Mouse (Mus musculus) bone marrow, adult 2 months (tissue): ENCODE data around the gene Tbck. TPM values are rescaled to one million over a fixed set of nuclear protein-coding genes. Genes with fewer than 3 reads are reported as not detected.

Experiments
- H3K27ac ChIP-seq: fragments of 200-500 bp; 2 replicates; pipeline ENCODE4 v1.5.1; 2012; ENCODE audit warnings: low read depth, mild to moderate bottlenecking, control low read depth, inconsistent platforms, low read length; ENCODE audit not compliant: control insufficient read depth, poor library complexity, insufficient read depth
- H3K4me1 ChIP-seq: fragments of 200-500 bp; 2 replicates; pipeline ENCODE4 v1.6.1; 2011; ENCODE audit warnings: low read length; ENCODE audit not compliant: control insufficient read depth, insufficient read depth
- H3K4me3 ChIP-seq: fragments of 200-500 bp; replicated peaks from 2 replicates; pipeline ENCODE3; 2011; ENCODE audit warnings: mild to moderate bottlenecking, low read depth, low read length, control low read depth; ENCODE audit not compliant: control insufficient read depth
- CTCF ChIP-seq: fragments of 200-500 bp; IDR thresholded peaks from 2 replicates; pipeline ENCODE4 v1.5.1; 2011; ENCODE audit warnings: low read length, control low read depth; ENCODE audit not compliant: control insufficient read depth, insufficient read depth
- POLR2A ChIP-seq: fragments of 200-500 bp; IDR thresholded peaks from 2 replicates; pipeline ENCODE4 v1.6.1; 2011; ENCODE audit warnings: low read depth, mild to moderate bottlenecking, control low read depth, low read length, borderline replicate concordance; ENCODE audit not compliant: control insufficient read depth
- WGBS: fragments of 180-500 bp; shearing (Covaris S2); methylation state at CpG from one replicate; pipeline ENCODE4 v1.1.7; 2018; 5-methylcytosine and 5-hydroxymethylcytosine counted together
- polyA plus RNA-seq: library from polyadenylated mRNA; stranded (reverse); fragments of >200 nt; gene quantifications from 2 replicates; pipeline ENCODE4 v1.2.4, GENCODE M21; 2011; ENCODE audit warnings: low replicate concordance; ENCODE audit not compliant: missing spikeins, insufficient read depth, insufficient read length

The Tbck gene
- polyA plus RNA-seq, result 3.0 and 7.0 TPM in 2 replicates

GRCm38 (mm10) chr3:132683447-132684230, at the start of gene Tbck:
Gene Tbck (plus strand): TSS chr3:132684144.
- no peak for TF ChIP-seq CTCF
- TF ChIP-seq POLR2A, result peak; percentile 45; the same call in 1 of the 2 replicates
- H3K4me3 ChIP-seq, result peak within 1 kb of the TSS; percentile 96
- WGBS, result under 1% methylated on average over 42 of the region's 42 CpGs
- H3K27ac ChIP-seq, result peak within 1 kb of the TSS; percentile 94
- no peaks in the 10 kb centered on the region; the same call in 1 of the 2 replicates for H3K4me1 ChIP-seq

DNA sequence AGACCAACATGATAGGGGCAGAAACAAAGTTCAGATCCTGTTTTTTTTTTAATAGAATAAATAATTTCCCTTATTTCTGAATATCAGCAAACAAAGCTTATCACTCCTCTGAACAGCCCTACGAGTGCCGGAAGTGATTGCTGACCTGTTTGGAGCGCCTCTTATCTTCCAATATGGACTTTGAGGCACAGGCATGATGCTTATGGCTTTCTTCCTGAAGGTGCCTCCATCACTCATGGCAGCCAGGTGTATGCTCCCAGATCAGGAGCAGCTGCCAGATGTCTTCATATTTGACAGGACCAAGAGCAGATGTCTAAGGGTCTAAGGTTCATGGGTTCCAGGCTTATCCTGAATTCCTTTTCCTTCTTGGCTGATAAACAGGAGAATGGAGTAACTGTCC, 46.9 kb upstream of the Tbck start:
- 82% methylated on average over 3 of the region's 3 CpGs for WGBS
- no peak overlapping the region for H3K4me3 ChIP-seq
- H3K4me1 ChIP-seq, result no peaks in the 10 kb centered on the region
- TF ChIP-seq CTCF (no peak), POLR2A (no peak)
- no peak overlapping the region for H3K27ac ChIP-seq

GRCm38 (mm10) chr3:132644071-132644470, 39.9 kb upstream of the Tbck start:
- H3K27ac ChIP-seq, result no peak overlapping the region
- no peak overlapping the region for H3K4me3 ChIP-seq
- H3K4me1 ChIP-seq, result no peaks in the 10 kb centered on the region
- TF ChIP-seq CTCF (no peak), POLR2A (no peak)
- 80% methylated on average over 4 of the region's 4 CpGs for WGBS

- TF ChIP-seq POLR2A, result no peak
- TF ChIP-seq CTCF, result no peak
- 42% methylated on average over 1 of the region's 1 CpGs for WGBS
- Histone ChIP-seq H3K4me1 (no peaks in the 10 kb centered on the region), H3K4me3 (no peak overlapping the region), H3K27ac (no peak overlapping the region)
Measured at GRCm38 (mm10) chr3:132646814-132647213, 37.1 kb upstream of the Tbck start.

DNA sequence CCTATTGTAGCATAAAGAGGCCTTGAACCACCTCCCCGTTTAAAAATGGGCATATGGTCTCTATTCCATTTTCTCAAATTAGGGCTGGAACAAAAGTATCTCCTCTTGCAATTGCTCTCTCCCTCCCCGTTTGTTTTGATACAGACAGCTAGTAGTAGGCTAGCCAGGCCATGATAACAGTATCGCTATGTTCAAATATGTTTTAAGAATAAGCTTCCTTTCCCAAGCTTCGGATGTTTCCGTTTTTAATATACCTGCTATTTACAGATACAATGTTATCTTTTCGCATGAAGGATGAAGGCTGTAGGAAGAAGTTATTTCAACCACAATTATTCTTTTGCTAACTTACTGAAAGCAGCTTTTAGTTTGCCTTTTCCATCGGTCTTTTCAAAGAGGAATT, 34.6 kb upstream of the Tbck start:
- TF ChIP-seq CTCF, result no peak
- no peak for TF ChIP-seq POLR2A
- WGBS, result 80% methylated on average over 7 of the region's 7 CpGs
- Histone ChIP-seq H3K4me3 (no peak overlapping the region), H3K27ac (no peak overlapping the region), H3K4me1 (no peaks in the 10 kb centered on the region)

- Histone ChIP-seq H3K4me3 (no peak overlapping the region), H3K4me1 (no peaks in the 10 kb centered on the region), H3K27ac (no peak overlapping the region)
- 81% methylated on average over 5 of the region's 5 CpGs for WGBS
- no peak for TF ChIP-seq CTCF
- no peak for TF ChIP-seq POLR2A
Measured at GRCm38 (mm10) chr3:132650191-132650590, 33.8 kb upstream of the Tbck start.

DNA sequence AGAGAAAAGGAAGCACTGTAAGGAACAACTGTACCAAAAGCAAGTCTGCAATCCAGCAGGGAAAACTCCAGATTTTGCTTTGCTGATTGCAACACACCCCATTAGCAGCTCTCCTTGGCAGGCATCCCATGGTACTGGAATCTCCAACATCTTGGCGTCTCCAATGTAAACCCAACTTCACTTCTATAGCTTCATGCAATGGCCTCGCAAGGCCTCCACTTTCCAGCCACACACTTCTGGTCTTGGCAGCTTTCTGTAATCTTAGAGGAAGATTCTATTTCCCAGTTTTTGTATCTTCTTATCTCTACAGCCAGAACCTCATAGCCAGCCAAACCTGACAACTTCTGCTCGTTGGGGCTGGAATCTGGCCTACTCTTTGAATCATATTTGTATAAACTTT, 32.2 kb upstream of the Tbck start:
- 62% methylated on average over 3 of the region's 3 CpGs for WGBS
- H3K27ac ChIP-seq, result no peak overlapping the region
- H3K4me3 ChIP-seq, result no peak overlapping the region
- TF ChIP-seq CTCF (no peak), POLR2A (no peak)
- H3K4me1 ChIP-seq, result no peaks in the 10 kb centered on the region

- Histone ChIP-seq H3K27ac (no peak overlapping the region), H3K4me1 (no peaks in the 10 kb centered on the region), H3K4me3 (no peak overlapping the region)
- TF ChIP-seq CTCF, result no peak
- TF ChIP-seq POLR2A, result no peak
- WGBS, result 73% methylated on average over 7 of the region's 7 CpGs
Measured at GRCm38 (mm10) chr3:132653959-132654358, 30.0 kb upstream of the Tbck start.
